Mouse (Mus musculus) liver, embryonic 13.5 days (tissue): ENCODE measurements at regions not wholly inside any gene's neighbourhood (a gene's known extent, or its start where the extent isn't known, plus 50 kb on each side); places are given as distances from the start of the nearest gene placed in this dataset.
A peak's percentile ranks its signal among the peaks of the same experiment; 100 is the strongest.
"Not testable (repeated sequence)": the region's sequence is repeated elsewhere in the genome, so short reads cannot be mapped to it uniquely, and the experiment has no call there.

Experiments used
- ATAC-seq: fragments of 200-750 bp; cut with Nextera tagmentation; 2 replicates; pipeline ENCODE4 v1.8.0; 2017; ENCODE audit warnings: low read depth, mild to moderate bottlenecking, moderate number of reproducible peaks, moderate library complexity
- DNase-seq: peaks from one replicate; pipeline ENCODE4 v3.0.0; 2022
- H3K27ac ChIP-seq: fragments of 300-500 bp; sonication (generic); 2 replicates; pipeline ENCODE4 v1.5.1; 2015; ENCODE audit warnings: moderate library complexity, mild to moderate bottlenecking, inconsistent platforms
- H3K27me3 ChIP-seq: fragments of 300-500 bp; sonication (generic); 2 replicates; pipeline ENCODE4 v1.6.1; 2015; ENCODE audit warnings: mild to moderate bottlenecking, inconsistent platforms
- H3K36me3 ChIP-seq: fragments of 300-500 bp; sonication (generic); 2 replicates; pipeline ENCODE4 v1.6.1; 2015; ENCODE audit warnings: mild to moderate bottlenecking, inconsistent platforms
- H3K4me1 ChIP-seq: fragments of 300-500 bp; sonication (generic); replicated peaks from 2 replicates; pipeline ENCODE4 v1.6.1; 2015; ENCODE audit warnings: inconsistent platforms
- H3K4me2 ChIP-seq: fragments of 300-500 bp; sonication (generic); 2 replicates; pipeline ENCODE4 v1.6.1; 2015; ENCODE audit warnings: inconsistent platforms, mild to moderate bottlenecking, moderate library complexity
- H3K4me3 ChIP-seq: fragments of 300-500 bp; sonication (generic); replicated peaks from 2 replicates; pipeline ENCODE4 v1.5.1; 2015; ENCODE audit warnings: mild to moderate bottlenecking, inconsistent platforms
- H3K9ac ChIP-seq: fragments of 300-500 bp; sonication (generic); 2 replicates; pipeline ENCODE4 v1.6.1; 2015; ENCODE audit warnings: mild to moderate bottlenecking, inconsistent platforms
- H3K9me3 ChIP-seq: fragments of 300-500 bp; sonication (generic); replicated peaks from 2 replicates; pipeline ENCODE4 v1.6.1; 2016; ENCODE audit warnings: inconsistent platforms
- WGBS: fragments of 180-500 bp; shearing (Covaris S2); methylation state at CpG from one replicate; pipeline ENCODE4 v1.1.7; 2015; ENCODE audit not compliant: insufficient replicate concordance; 5-methylcytosine and 5-hydroxymethylcytosine counted together

DNA sequence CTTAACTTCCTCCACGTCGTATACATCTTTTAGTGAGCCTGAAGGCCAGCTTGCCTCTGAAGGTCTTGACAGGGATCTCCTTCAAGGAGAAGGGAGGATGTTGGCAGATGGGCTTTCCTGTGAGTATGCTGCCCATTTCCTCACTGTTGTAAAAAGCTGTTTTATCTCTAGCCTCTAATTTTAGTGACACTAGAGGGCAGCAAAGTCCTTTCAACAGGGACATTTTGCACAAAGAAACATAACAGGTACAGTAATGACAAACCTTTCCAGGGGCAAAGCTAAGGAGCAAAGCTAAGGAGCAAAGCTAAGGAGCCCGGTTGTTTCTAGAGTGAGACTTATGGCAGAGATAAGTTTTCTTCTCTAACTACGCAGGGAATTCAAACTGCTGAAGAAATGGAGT lies 59.0 kb upstream of the Kbtbd8 start:
- no peak overlapping the region for H3K4me3 ChIP-seq
- no peak overlapping the region for H3K27ac ChIP-seq
- no peaks in the 10 kb centered on the region for H3K4me1 ChIP-seq
- WGBS: 39% methylated on average over 4 of the region's 4 CpGs
- ATAC-seq (no peak), DNase-seq (no peak)
- no peaks in the 10 kb centered on the region for H3K9me3 ChIP-seq
- no peaks in the 10 kb centered on the region for H3K36me3 ChIP-seq
- H3K4me2 ChIP-seq: no peak overlapping the region
- no peaks in the 10 kb centered on the region for H3K27me3 ChIP-seq
- H3K9ac ChIP-seq: no peak overlapping the region

DNA sequence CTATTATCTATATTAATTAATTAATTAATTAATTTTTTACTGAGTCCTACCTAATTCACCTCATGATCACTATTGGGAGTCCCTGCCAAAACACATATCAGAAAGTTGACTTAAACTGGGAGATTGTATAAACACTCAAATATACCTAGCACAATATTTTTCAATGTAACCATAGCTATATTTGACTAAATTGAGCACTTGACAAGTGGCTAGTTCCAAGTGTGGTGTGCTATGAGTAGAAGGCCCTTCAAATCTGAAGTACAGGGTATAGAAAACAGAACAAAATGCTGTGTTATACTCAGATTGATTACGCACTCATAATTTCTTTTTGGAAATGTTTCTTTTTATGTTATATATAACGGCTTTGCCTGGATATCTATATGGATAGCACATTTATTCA lies 60.8 kb upstream of the Kbtbd8 start:
- H3K9me3 ChIP-seq: no peaks in the 10 kb centered on the region
- no peaks in the 10 kb centered on the region for H3K4me1 ChIP-seq
- no peak for ATAC-seq
- H3K36me3 ChIP-seq: no peaks in the 10 kb centered on the region
- no peak overlapping the region for H3K4me2 ChIP-seq
- no peak overlapping the region for H3K27ac ChIP-seq
- H3K4me3 ChIP-seq: no peak overlapping the region
- DNase-seq: no peak
- no peak overlapping the region for H3K9ac ChIP-seq
- H3K27me3 ChIP-seq: no peaks in the 10 kb centered on the region
- 75% methylated on average over 2 of the region's 2 CpGs for WGBS

DNA sequence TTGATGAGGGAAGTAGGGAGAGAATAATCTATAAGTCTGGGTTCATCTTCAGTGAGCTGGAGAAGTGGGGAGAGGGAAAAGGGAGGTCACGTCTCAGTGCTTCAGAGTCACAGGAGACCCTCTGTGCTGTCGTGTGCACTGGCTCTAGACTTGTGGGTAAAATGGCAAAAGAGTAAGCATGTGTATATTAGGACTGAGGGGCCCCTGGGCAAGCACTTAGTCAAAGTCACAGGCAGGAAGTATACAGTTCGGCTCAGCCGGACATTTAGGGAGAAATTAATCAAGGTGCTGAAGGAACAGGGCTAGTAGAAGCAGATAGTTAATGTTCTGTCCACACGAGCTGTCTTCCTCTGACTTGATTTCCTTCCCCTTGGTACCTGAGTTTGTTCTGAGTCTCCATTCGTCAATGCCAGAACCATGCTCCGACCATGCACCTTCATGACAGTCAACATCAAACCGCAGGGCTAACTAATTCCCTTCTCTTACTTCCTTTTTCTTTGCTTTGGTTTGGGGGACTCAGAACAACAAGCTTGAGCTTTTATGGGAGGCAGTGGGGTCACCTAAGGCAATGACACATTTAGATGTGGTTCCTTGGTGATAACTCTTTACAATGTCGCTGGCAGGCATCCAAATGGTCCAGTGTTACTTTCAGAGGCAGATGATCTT lies 63.2 kb upstream of the Kbtbd8 start:
- H3K4me3 ChIP-seq: no peak overlapping the region
- no peaks in the 10 kb centered on the region for H3K36me3 ChIP-seq
- ATAC-seq: no peak
- H3K27me3 ChIP-seq: no peaks in the 10 kb centered on the region
- WGBS: 33% methylated on average over 9 of the region's 9 CpGs
- no peaks in the 10 kb centered on the region for H3K4me1 ChIP-seq
- no peak overlapping the region for H3K27ac ChIP-seq
- H3K9me3 ChIP-seq: no peaks in the 10 kb centered on the region
- no peak overlapping the region for H3K9ac ChIP-seq
- H3K4me2 ChIP-seq: no peak overlapping the region
- DNase-seq: no peak

DNA sequence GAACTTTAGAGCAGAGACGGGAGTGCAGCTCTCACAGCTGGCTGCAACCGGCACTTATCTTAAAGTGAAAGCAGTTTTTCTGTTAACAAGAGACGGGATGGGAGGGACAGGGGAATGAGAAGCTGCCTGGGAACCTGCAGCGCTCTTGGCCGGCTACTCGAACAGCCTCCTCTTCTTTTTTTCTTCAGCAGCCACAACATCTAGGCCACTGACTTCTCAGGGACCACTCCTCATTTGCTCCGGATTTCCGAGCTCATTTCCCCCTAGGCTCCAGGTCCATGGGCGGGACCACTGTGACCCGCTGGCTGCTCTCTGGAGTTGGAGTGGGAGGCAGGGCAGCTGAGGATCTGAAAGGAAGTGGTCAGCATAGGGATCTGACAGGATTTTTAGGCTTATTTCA lies 75.7 kb upstream of the Kbtbd8 start:
- DNase-seq: not testable (repeated sequence)
- 8% methylated on average over 7 of the region's 10 CpGs for WGBS

DNA sequence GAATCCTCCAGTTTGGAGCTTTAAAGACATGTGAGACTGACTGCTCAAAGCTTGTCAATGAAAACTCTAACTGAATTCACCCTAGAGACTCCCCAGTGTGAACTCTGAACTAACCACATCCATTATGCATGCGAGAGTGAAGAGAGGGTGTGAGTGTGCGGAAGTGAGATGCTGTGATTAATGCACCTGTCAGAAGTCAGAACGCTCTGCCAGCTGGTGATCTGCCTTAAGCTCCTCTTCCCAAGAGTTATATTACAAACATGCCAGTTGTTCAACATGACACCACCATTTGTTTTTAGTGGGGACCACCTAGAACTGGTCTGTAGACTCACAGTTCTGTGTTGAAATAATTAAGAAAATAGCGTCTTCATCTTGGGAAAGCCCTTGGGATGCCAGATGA lies 92.8 kb upstream of the Kbtbd8 start:
- Histone ChIP-seq H3K4me1 (no peaks in the 10 kb centered on the region), H3K9me3 (no peaks in the 10 kb centered on the region), H3K36me3 (no peaks in the 10 kb centered on the region), H3K4me3 (no peak overlapping the region), H3K9ac (no peak overlapping the region), H3K4me2 (no peak overlapping the region), H3K27ac (no peak overlapping the region), H3K27me3 (no peaks in the 10 kb centered on the region)
- no peak for DNase-seq
- no peak for ATAC-seq
- 46% methylated on average over 4 of the region's 4 CpGs for WGBS

More for the DNA sequence above, 75.7 kb upstream of the Kbtbd8 start:
- H3K27me3 ChIP-seq, ATAC-seq, H3K27ac ChIP-seq, H3K4me3 ChIP-seq, H3K4me1 ChIP-seq, H3K9ac ChIP-seq, H3K36me3 ChIP-seq, H3K9me3 ChIP-seq: not testable (repeated sequence)
- H3K4me2 ChIP-seq: peak overlapping the region; percentile 34; the same call in 1 of the 2 replicates

DNA sequence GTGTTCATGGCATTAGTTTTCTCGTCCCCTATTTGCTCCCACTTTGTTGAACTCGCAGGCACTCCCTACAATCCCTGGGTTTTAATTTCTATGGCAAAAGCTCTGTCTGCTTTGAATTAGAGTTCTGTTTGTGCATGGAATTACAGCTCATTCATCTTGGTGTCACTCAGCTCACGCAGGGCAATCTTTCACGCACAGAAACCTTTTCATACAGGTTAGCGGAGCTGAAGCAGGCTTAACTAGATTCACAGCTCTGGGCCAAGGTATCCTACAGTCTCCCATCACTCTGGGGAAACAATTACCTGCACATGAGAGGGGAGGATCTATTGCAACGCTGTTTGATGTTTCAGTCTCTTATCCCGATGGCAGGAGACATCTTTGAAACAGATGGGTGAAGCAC lies 95.3 kb upstream of the Kbtbd8 start:
- WGBS: 63% methylated on average over 7 of the region's 7 CpGs
- no peak for DNase-seq
- no peak for ATAC-seq

DNA sequence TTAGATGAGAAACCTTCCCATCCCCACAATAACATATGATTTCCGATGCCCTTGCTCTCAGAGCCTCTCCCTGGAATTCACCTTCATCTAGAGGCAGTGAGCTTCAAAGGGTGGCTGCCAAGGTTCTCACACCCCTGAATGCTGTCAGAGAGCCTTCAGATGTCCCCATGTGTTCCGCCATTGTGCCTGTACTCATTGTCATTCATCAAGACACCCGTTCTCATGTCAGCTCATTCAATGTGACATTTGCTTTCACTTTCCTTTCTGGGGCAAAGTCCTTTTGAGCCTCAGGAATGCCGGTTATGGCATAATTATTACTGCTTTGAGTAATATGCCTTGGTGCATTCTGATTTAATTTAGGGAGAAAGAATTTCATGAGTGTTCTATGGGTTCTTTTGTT lies 99.1 kb upstream of the Kbtbd8 start:
- H3K9ac ChIP-seq: no peak overlapping the region
- H3K27me3 ChIP-seq: no peaks in the 10 kb centered on the region
- H3K4me3 ChIP-seq: no peak overlapping the region
- no peak overlapping the region for H3K4me2 ChIP-seq
- no peaks in the 10 kb centered on the region for H3K4me1 ChIP-seq
- DNase-seq: no peak
- no peak overlapping the region for H3K27ac ChIP-seq
- no peak for ATAC-seq
- no peaks in the 10 kb centered on the region for H3K36me3 ChIP-seq
- no peaks in the 10 kb centered on the region for H3K9me3 ChIP-seq
- WGBS: 50% methylated on average over 4 of the region's 4 CpGs

More for the DNA sequence above, 95.3 kb upstream of the Kbtbd8 start:
- no peak overlapping the region for H3K9ac ChIP-seq
- H3K9me3 ChIP-seq: no peaks in the 10 kb centered on the region
- H3K4me2 ChIP-seq: no peak overlapping the region
- no peaks in the 10 kb centered on the region for H3K36me3 ChIP-seq
- no peak overlapping the region for H3K27ac ChIP-seq
- no peaks in the 10 kb centered on the region for H3K4me1 ChIP-seq
- H3K4me3 ChIP-seq: no peak overlapping the region
- H3K27me3 ChIP-seq: no peaks in the 10 kb centered on the region

DNA sequence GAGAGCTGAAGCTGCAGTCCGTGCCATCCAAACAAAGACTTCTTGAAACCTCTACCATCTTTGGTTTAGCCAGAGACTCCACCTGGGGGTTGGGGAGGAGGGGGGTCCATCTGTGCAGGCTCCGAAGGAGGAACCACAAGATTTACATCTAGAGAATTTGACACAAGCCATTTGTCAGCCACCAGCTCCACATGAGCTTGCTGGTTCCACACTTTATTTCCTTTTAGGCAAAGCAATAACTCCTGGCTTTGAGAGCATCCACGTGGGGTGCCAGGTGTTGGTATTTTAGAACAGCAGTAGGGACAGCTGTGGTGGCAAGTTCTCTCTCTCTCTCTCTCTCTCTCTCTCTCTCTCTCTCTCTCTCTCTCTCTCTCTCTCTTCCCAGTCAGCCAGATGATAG lies 99.6 kb upstream of the Kbtbd8 start:
- no peak overlapping the region for H3K4me3 ChIP-seq
- 36% methylated on average over 3 of the region's 3 CpGs for WGBS
- ATAC-seq (no peak), DNase-seq (no peak)
- no peaks in the 10 kb centered on the region for H3K4me1 ChIP-seq
- no peaks in the 10 kb centered on the region for H3K36me3 ChIP-seq
- H3K27me3 ChIP-seq: no peaks in the 10 kb centered on the region
- no peak overlapping the region for H3K27ac ChIP-seq
- H3K9ac ChIP-seq: no peak overlapping the region
- no peaks in the 10 kb centered on the region for H3K9me3 ChIP-seq
- H3K4me2 ChIP-seq: no peak overlapping the region

DNA sequence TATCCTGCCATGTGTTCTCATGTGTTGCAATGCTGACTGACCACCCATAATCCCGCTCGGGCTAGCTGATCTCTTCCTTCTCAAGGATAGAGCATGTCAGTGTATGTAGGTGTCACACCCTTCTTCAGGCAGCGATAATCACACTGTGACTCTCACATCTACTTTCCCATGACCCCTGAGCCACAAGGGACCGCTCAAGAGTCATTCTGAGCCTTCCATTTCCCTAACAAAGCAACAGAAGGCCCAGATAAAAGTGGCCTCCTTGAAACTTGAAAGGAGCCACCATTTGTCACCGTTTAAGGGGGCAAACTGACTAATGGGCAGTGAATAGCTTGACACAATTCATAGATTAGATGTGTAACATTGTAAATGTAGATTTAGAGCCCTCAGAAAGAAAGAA lies 103.9 kb upstream of the Kbtbd8 start:
- Histone ChIP-seq H3K27ac (no peak overlapping the region), H3K27me3 (no peaks in the 10 kb centered on the region), H3K4me1 (no peaks in the 10 kb centered on the region), H3K4me2 (no peak overlapping the region), H3K9ac (no peak overlapping the region), H3K36me3 (no peaks in the 10 kb centered on the region), H3K4me3 (no peak overlapping the region), H3K9me3 (no peaks in the 10 kb centered on the region)
- no peak for DNase-seq
- no peak for ATAC-seq
- WGBS: 32% methylated on average over 5 of the region's 5 CpGs

DNA sequence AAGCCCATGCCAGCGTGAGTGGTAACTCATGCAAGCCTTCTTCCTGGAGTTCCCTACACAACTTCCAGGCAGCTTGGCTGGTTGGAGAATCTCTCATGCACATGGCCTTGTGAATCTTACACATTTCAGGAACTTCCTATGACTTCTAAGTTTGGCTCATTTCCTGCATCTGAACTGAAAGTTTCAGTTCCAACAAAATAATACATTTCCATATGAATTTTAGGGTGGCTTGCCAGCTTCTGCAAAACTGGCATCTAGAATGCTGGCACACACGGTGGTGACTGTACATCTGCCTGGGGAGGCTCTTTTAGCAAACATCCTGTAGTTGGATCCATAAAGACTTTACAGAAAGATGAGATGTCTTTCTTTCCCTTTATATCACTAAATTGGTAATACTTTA lies 110.6 kb upstream of the Kbtbd8 start:
- ATAC-seq (no peak), DNase-seq (no peak)
- no peak overlapping the region for H3K27ac ChIP-seq
- no peak overlapping the region for H3K4me2 ChIP-seq
- WGBS: 60% methylated on average over 2 of the region's 2 CpGs
- H3K27me3 ChIP-seq: no peaks in the 10 kb centered on the region
- H3K36me3 ChIP-seq: no peaks in the 10 kb centered on the region
- no peaks in the 10 kb centered on the region for H3K4me1 ChIP-seq
- H3K9ac ChIP-seq: no peak overlapping the region
- H3K4me3 ChIP-seq: no peak overlapping the region
- 0 out of 2 replicates have a peak, but pooled peaks cover 3% of the 10 kb centered on the region for H3K9me3 ChIP-seq

DNA sequence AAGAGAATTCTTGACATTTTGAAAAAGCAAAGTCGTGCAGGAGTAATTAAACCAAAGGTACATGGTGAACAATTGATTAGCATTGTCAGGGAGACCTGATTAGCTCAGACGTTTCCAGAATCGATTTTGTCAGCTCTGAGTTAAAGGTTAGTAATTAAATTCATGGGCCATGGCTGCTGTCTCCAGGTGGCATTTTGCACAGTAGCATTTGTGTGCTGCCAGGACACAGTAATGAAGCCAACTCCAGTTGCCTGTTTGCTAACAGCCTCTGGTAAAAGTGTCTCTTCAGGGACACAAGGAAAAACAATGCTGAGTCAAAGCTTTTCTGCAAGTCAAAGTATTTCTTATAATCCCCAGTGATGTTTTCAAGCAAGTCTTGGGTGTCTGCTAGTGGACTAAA lies 113.3 kb upstream of the Kbtbd8 start:
- Histone ChIP-seq H3K9ac (no peak overlapping the region), H3K36me3 (no peaks in the 10 kb centered on the region), H3K4me3 (no peak overlapping the region), H3K4me1 (no peaks in the 10 kb centered on the region), H3K27ac (no peak overlapping the region), H3K9me3 (0 out of 2 replicates have a peak, but pooled peaks cover 3% of the 10 kb centered on the region), H3K27me3 (no peaks in the 10 kb centered on the region), H3K4me2 (no peak overlapping the region)
- 50% methylated on average over 3 of the region's 3 CpGs for WGBS
- no peak for ATAC-seq
- no peak for DNase-seq

DNA sequence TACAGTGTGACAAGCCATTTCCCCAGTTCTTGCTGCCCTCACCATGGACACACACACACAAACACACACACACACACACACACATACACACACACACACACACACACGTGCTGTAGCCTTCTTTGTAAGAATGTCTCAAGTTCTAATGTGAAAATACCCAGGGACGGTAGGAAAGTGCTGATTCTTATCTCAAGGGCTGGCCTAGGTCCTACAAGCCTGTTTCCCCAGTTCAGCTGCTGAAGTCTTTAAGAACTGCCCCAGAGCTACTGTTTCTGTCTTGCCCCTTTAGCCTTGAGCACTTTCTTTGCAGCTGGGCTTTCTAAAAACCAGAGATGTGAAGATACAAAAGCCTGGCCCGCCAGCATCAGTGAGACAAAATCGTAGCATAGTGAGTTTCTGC lies 117.5 kb upstream of the Kbtbd8 start:
- DNase-seq: no peak
- Histone ChIP-seq H3K4me1 (no peaks in the 10 kb centered on the region), H3K27me3 (no peaks in the 10 kb centered on the region), H3K27ac (no peak overlapping the region), H3K4me3 (no peak overlapping the region), H3K36me3 (no peaks in the 10 kb centered on the region), H3K4me2 (no peak overlapping the region), H3K9me3 (no peaks in the 10 kb centered on the region), H3K9ac (no peak overlapping the region)
- WGBS: 39% methylated on average over 4 of the region's 4 CpGs
- ATAC-seq: no peak
